Mouse (Mus musculus) heart, postnatal 0 days (tissue): ENCODE measurements around the gene Rora. TPM values are rescaled to one million over a fixed set of nuclear protein-coding genes. Genes with fewer than 3 reads are reported as not detected.
A peak's percentile ranks its signal among the peaks of the same experiment; 100 is the strongest.

Source experiments
- ATAC-seq: fragments of 200-750 bp; cut with Nextera tagmentation; 2 replicates; pipeline ENCODE4 v1.8.0; 2017; ENCODE audit warnings: low read depth, moderate number of reproducible peaks, moderate library complexity; ENCODE audit not compliant: insufficient read depth
- DNase-seq: peaks from one replicate; pipeline ENCODE4 v3.0.0-alpha.2; 2016; ENCODE audit warnings: low spot score
- H3K27ac ChIP-seq: fragments of 300-500 bp; sonication (generic); 2 replicates; pipeline ENCODE4 v1.5.1; 2014; ENCODE audit warnings: low read depth, mild to moderate bottlenecking
- H3K27me3 ChIP-seq: fragments of 300-500 bp; sonication (generic); 2 replicates; pipeline ENCODE4 v1.6.1; 2014; ENCODE audit warnings: low read length, mixed read lengths; ENCODE audit not compliant: control insufficient read depth, insufficient read depth
- H3K36me3 ChIP-seq: fragments of 300-500 bp; sonication (generic); replicated peaks from 2 replicates; pipeline ENCODE4 v1.6.1; 2014; ENCODE audit warnings: low read length, mixed read lengths; ENCODE audit not compliant: control insufficient read depth, insufficient read depth
- H3K4me1 ChIP-seq: fragments of 300-500 bp; sonication (generic); 2 replicates; pipeline ENCODE4 v1.6.1; 2014; ENCODE audit warnings: antibody characterized with exemption; ENCODE audit not compliant: control insufficient read depth, insufficient read depth
- H3K4me2 ChIP-seq: fragments of 300-500 bp; sonication (generic); 2 replicates; pipeline ENCODE4 v1.6.1; 2014; ENCODE audit warnings: low read depth, mild to moderate bottlenecking, low read length, moderate library complexity
- H3K4me3 ChIP-seq: fragments of 300-500 bp; sonication (generic); 2 replicates; pipeline ENCODE4 v1.5.1; 2014; ENCODE audit warnings: low read depth, low read length
- H3K9ac ChIP-seq: fragments of 300-500 bp; sonication (generic); replicated peaks from 2 replicates; pipeline ENCODE4 v1.6.1; 2014; ENCODE audit warnings: low read depth, low read length, mixed read lengths
- H3K9me3 ChIP-seq: fragments of 300-500 bp; sonication (generic); replicated peaks from 2 replicates; pipeline ENCODE4 v1.6.1; 2016; ENCODE audit warnings: low read length; ENCODE audit not compliant: control insufficient read depth
- CTCF ChIP-seq: IDR thresholded peaks from 2 replicates; pipeline ENCODE4 v1.5.1; 2016; ENCODE audit warnings: antibody characterized with exemption, control low read depth, low read depth
- EP300 ChIP-seq: IDR thresholded peaks from 2 replicates; pipeline ENCODE4 v1.6.1; 2016; ENCODE audit warnings: antibody characterized with exemption, low read depth
- WGBS: fragments of 180-500 bp; shearing (Covaris S2); extraction: QIAGEN DNeasy Blood & Tissue Kit; methylation state at CpG from one replicate; pipeline ENCODE4 v1.1.7; 2014; 5-methylcytosine and 5-hydroxymethylcytosine counted together
- polyA plus RNA-seq: library from polyadenylated mRNA; unstranded; fragments of >200 nt; fragmentation: Nextera tagmentation; extraction: Ambion mirVana; gene quantifications from 2 replicates; pipeline ENCODE4 v1.2.1, GENCODE M21; 2015
- total RNA-seq: library from RNA; depleted of rRNA; stranded (reverse); fragments of >200 nt; gene quantifications from 2 replicates; pipeline ENCODE4 v1.2.3, GENCODE M21; 2014; ENCODE audit warnings: low replicate concordance

Rora gene
- total and polyA plus RNA-seq, 2 experiments from 2014 or later = 7.9 to 9.8 TPM

- Histone ChIP-seq H3K4me1 (no peaks in the 10 kb centered on the region), H3K27me3 (no peaks in the 10 kb centered on the region), H3K4me2 (no peak overlapping the region), H3K9ac (no peak overlapping the region), H3K27ac (no peak overlapping the region), H3K4me3 (no peak overlapping the region), H3K9me3 (peaks cover 20% of the 10 kb centered on the region), H3K36me3 (no peaks in the 10 kb centered on the region)
- DNase-seq (no peak), ATAC-seq (no peak)
- 86% methylated on average over 1 of the region's 1 CpGs for WGBS
- TF ChIP-seq CTCF (no peak; the same call in 1 of the 2 replicates), EP300 (no peak)
These were observed 493.4 kb downstream of the Rora start for GRCm38 (mm10) chr9:69146937-69147336.

GRCm38 (mm10) chr9:69150224-69150623, 496.6 kb downstream of the Rora start:
- Histone ChIP-seq H3K36me3 (no peaks in the 10 kb centered on the region), H3K9ac (no peak overlapping the region), H3K27ac (no peak overlapping the region), H3K4me2 (no peak overlapping the region), H3K27me3 (no peaks in the 10 kb centered on the region), H3K4me1 (no peaks in the 10 kb centered on the region), H3K4me3 (no peak overlapping the region), H3K9me3 (peaks cover 19% of the 10 kb centered on the region)
- DNase-seq = peak; percentile 17
- WGBS = 52% methylated on average over 14 of the region's 14 CpGs
- TF ChIP-seq CTCF (no peak), EP300 (no peak)
- ATAC-seq = no peak

- H3K4me2 ChIP-seq = no peak overlapping the region
- no peak overlapping the region for H3K27ac ChIP-seq
- no peak overlapping the region for H3K9ac ChIP-seq
- no peak; the same call in 1 of the 2 replicates for ATAC-seq
- H3K4me3 ChIP-seq = no peak overlapping the region
- H3K36me3 ChIP-seq = no peaks in the 10 kb centered on the region
- no peaks in the 10 kb centered on the region for H3K27me3 ChIP-seq
- TF ChIP-seq EP300 = no peak
- TF ChIP-seq CTCF = no peak
- no peaks in the 10 kb centered on the region for H3K4me1 ChIP-seq
- DNase-seq = no peak
- no peaks in the 10 kb centered on the region for H3K9me3 ChIP-seq
- 81% methylated on average over 5 of the region's 5 CpGs for WGBS
These were observed 501.1 kb downstream of the Rora start for GRCm38 (mm10) chr9:69154684-69155083.

GRCm38 (mm10) chr9:69155836-69156595, 502.4 kb downstream of the Rora start:
- DNase-seq (no peak), ATAC-seq (no peak)
- 59% methylated on average over 8 of the region's 8 CpGs for WGBS

GRCm38 (mm10) chr9:69160818-69161217, 507.2 kb downstream of the Rora start:
- no peak overlapping the region for H3K9ac ChIP-seq
- H3K4me3 ChIP-seq = no peak overlapping the region
- ATAC-seq (no peak), DNase-seq (no peak)
- H3K9me3 ChIP-seq = no peaks in the 10 kb centered on the region
- H3K27me3 ChIP-seq = no peaks in the 10 kb centered on the region
- no peak overlapping the region for H3K27ac ChIP-seq
- TF ChIP-seq CTCF (peak; percentile 26), EP300 (no peak)
- no peaks in the 10 kb centered on the region for H3K36me3 ChIP-seq
- H3K4me2 ChIP-seq = no peak overlapping the region
- peaks cover 14% of the 10 kb centered on the region for H3K4me1 ChIP-seq
- 85% methylated on average over 5 of the region's 5 CpGs for WGBS

More at GRCm38 (mm10) chr9:69155836-69156595, 502.4 kb downstream of the Rora start:
- H3K36me3 ChIP-seq = no peaks in the 10 kb centered on the region
- H3K4me3 ChIP-seq = no peak overlapping the region
- H3K27ac ChIP-seq = no peak overlapping the region
- H3K9me3 ChIP-seq = no peaks in the 10 kb centered on the region
- no peak overlapping the region for H3K9ac ChIP-seq
- H3K27me3 ChIP-seq = no peaks in the 10 kb centered on the region
- no peaks in the 10 kb centered on the region for H3K4me1 ChIP-seq
- TF ChIP-seq CTCF = no peak
- no peak for TF ChIP-seq EP300
- H3K4me2 ChIP-seq = no peak overlapping the region
